8 mouse cellular contexts compared by ENCODE assay signal in genomic region chr4:147131837-147132459, GRCm38 (mm10). TPM values are rescaled to one million over a fixed set of nuclear protein-coding genes. Genes with fewer than 3 reads are reported as not detected.
A peak's percentile ranks its signal among the peaks of the same experiment; 100 is the strongest.
DNase-seq lines count a peak whose midpoint lies in the region; ATAC-seq and TF ChIP-seq lines count a peak whose summit lies in the region.
"Not testable (repeated sequence)": the region's sequence is repeated elsewhere in the genome, so short reads cannot be mapped to it uniquely, and the experiment has no call there.

Zfp991 (plus strand) TSS chr4:147132038.

- not testable (repeated sequence) for H3K4me1 ChIP-seq in embryonic fibroblast, embryonic 13.5 days (ENCODE audit: control insufficient read depth, insufficient read depth, low read length); hindbrain, embryonic 10.5 days (replicated peaks); kidney, adult 2 months (ENCODE audit: control insufficient read depth, insufficient read depth, low read length); limb, embryonic 15.5 days; midbrain, embryonic 10.5 days; spleen, adult 2 months (ENCODE audit: control insufficient read depth, insufficient read depth, insufficient read length)

- TF ChIP-seq POLR2A in embryonic fibroblast, embryonic 13.5 days (IDR thresholded peaks at IDR 0.05; ENCODE audit: low read depth, low read length); kidney, adult 2 months (IDR thresholded peaks at IDR 0.05; ENCODE audit: low read depth, low read length); spleen, adult 2 months (IDR thresholded peaks at IDR 0.05; ENCODE audit: low read depth, low read length): not testable (repeated sequence)

- H3K9ac ChIP-seq in limb, embryonic 15.5 days: not testable (repeated sequence)

- H3K9me3 ChIP-seq in hindbrain, embryonic 10.5 days: peaks cover 18% of the 10 kb centered on the region
- not testable (repeated sequence) for H3K9me3 ChIP-seq in limb, embryonic 15.5 days
- peaks cover 18% of the 10 kb centered on the region for H3K9me3 ChIP-seq in midbrain, embryonic 10.5 days (replicated peaks)

- not testable (repeated sequence) for H3K36me3 ChIP-seq in hindbrain, embryonic 10.5 days; kidney, adult 2 months (ENCODE audit: control insufficient read depth, insufficient read depth, low read length); limb, embryonic 15.5 days; midbrain, embryonic 10.5 days; spleen, adult 2 months (ENCODE audit: control insufficient read depth, insufficient read depth, low read length)

- DNase-seq in heart, adult 11 months: peak; percentile 56
- not testable (repeated sequence) for DNase-seq in hindbrain, embryonic 10.5 days (ENCODE audit: low spot score); kidney, adult 2 months; midbrain, embryonic 10.5 days (ENCODE audit: low spot score); spleen, adult 2 months (ENCODE audit: low read depth in 1 of 2, low spot score in 2 of 2)

- peak within 1 kb of the TSS; percentile 30; the same call in 1 of the 2 replicates for H3K4me3 ChIP-seq in embryonic fibroblast, embryonic 13.5 days (ENCODE audit: insufficient read depth, low read length)
- H3K4me3 ChIP-seq in hindbrain, embryonic 10.5 days: peak within 1 kb of the TSS; percentile 39
- H3K4me3 ChIP-seq in kidney, adult 2 months (ENCODE audit: insufficient read depth, low read depth, low read length): peak within 1 kb of the TSS; percentile 37; the same call in 1 of the 2 replicates
- peak within 1 kb of the TSS; percentile 26 for H3K4me3 ChIP-seq in limb, embryonic 15.5 days
- H3K4me3 ChIP-seq in midbrain, embryonic 10.5 days: peak within 1 kb of the TSS; percentile 43
- 0 out of 2 replicates have a peak within 1 kb of the TSS, but pooled peaks have one; percentile 8 for H3K4me3 ChIP-seq in spleen, adult 2 months (ENCODE audit: extremely low read depth, insufficient read depth, insufficient read length)

- peak; percentile 85 for ATAC-seq in activated CD4-positive, CD25-positive, alpha-beta regulatory T cell, adult 4 months
- not testable (repeated sequence) for ATAC-seq in limb, embryonic 15.5 days (ENCODE audit: insufficient number of reproducible peaks, low FRiP score, low TSS enrichment, low read depth)

- H3K27ac ChIP-seq in embryonic fibroblast, embryonic 13.5 days (ENCODE audit: insufficient read depth, low read length); hindbrain, embryonic 10.5 days; kidney, adult 2 months (ENCODE audit: insufficient read depth, low read depth, low read length); limb, embryonic 15.5 days; midbrain, embryonic 10.5 days (replicated peaks); spleen, adult 2 months (ENCODE audit: insufficient read depth, low read length): not testable (repeated sequence)

- not testable (repeated sequence) for TF ChIP-seq CTCF in embryonic fibroblast, embryonic 13.5 days (IDR thresholded peaks at IDR 0.05; ENCODE audit: borderline replicate concordance, insufficient read depth, low read length); kidney, adult 2 months (conservative IDR thresholded peaks at IDR 0.05; ENCODE audit: insufficient read depth, insufficient read length, low read depth, low read length); spleen, adult 2 months (IDR thresholded peaks at IDR 0.05; ENCODE audit: extremely low read depth, insufficient read depth, insufficient read length, insufficient replicate concordance)

- not testable (repeated sequence) for H3K27me3 ChIP-seq in hindbrain, embryonic 10.5 days (ENCODE audit: insufficient read depth, poor library complexity, severe bottlenecking); kidney, adult 2 months (replicated peaks; ENCODE audit: control insufficient read depth, insufficient read depth, low read length); limb, embryonic 15.5 days; midbrain, embryonic 10.5 days (ENCODE audit: low read depth, poor library complexity, severe bottlenecking); spleen, adult 2 months (ENCODE audit: control insufficient read depth, insufficient read depth, low read length)

- WGBS in hindbrain, embryonic 10.5 days: 28% methylated on average over 2 of the region's 15 CpGs
- WGBS in kidney, adult 2 months: 18% methylated on average over 2 of the region's 15 CpGs
- WGBS in limb, embryonic 15.5 days: 46% methylated on average over 2 of the region's 15 CpGs
- 27% methylated on average over 2 of the region's 15 CpGs for WGBS in midbrain, embryonic 10.5 days
- 38% methylated on average over 2 of the region's 15 CpGs for WGBS in spleen, adult 2 months

- H3K4me2 ChIP-seq in limb, embryonic 15.5 days: not testable (repeated sequence)

RNA-seq across cellular contexts. Expression of gene Zfp991, which starts in this region (rescaled TPM):
- 10 to 100 TPM in 1 of 2 experiments, 1 to 10 TPM in 1; 6.4 to 12.5 TPM for polyA plus RNA-seq in activated CD4-positive, CD25-positive, alpha-beta regulatory T cell, adult 4 months (2017; shearing (Covaris generic))
- 20.2 and 21.2 TPM in 2 replicates for polyA plus RNA-seq in embryonic fibroblast, embryonic 13.5 days (2011; ENCODE audit: insufficient read length, low read depth, missing spikeins)
- polyA plus RNA-seq in hindbrain, embryonic 10.5 days (2016; fragmentation: Nextera tagmentation; extraction: Ambion mirVana): 3.2 and 7.7 TPM in 2 replicates
- 0.05 TPM in 2 replicates for polyA plus RNA-seq in kidney, adult 2 months (2012; rRNA removed)
- 5.6 and 6.5 TPM in 2 replicates for polyA plus RNA-seq in limb, embryonic 15.5 days (2015; fragmentation: Nextera tagmentation; extraction: Ambion mirVana)
- 6.5 and 7.7 TPM in 2 replicates for polyA plus RNA-seq in midbrain, embryonic 10.5 days (2016; fragmentation: Nextera tagmentation; extraction: Ambion mirVana)
- 0.05 TPM in 1 of 2 replicates, not detected in the other for polyA plus RNA-seq in spleen, adult 2 months (2012; rRNA removed)
